In the genomic region with DNA sequence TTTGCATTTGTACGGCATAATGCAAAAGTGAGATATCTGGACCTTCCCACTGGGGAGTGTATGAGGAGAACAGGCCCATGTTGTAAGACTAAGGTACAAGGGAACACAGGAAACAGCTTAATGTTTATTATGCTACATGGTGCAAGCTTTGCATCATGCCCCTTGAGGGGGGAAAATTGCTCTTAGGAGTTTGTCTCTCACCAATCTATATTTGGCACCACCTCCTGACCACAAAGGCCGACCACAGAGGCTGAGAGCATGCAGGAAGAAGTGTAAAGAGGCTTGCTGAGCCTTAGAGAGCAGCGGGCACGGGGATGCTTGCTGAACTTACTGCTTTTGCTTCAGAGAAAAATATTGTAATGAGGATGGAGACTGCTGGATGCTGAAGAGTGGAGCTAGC, we compare ENCODE assay signal across 16 mouse cellular contexts. TPM values are rescaled to one million over a fixed set of nuclear protein-coding genes. Genes with fewer than 3 reads are reported as not detected.
DNase-seq lines count a peak whose midpoint lies in the region; ATAC-seq and TF ChIP-seq lines count a peak whose summit lies in the region.
"Had no signal": no experiment of that assay in that cellular context is flagged by ENCODE, and none has a peak within 500 bp of the region (broad histone marks: within the 10 kb centered on the region; RNA-seq: fewer than 3 reads in every experiment).

No protein-coding gene starts in this region.

- peaks cover 15% of the 10 kb centered on the region for H3K36me3 ChIP-seq in heart, embryonic 13.5 days
- H3K36me3 ChIP-seq in MEL (ENCODE audit: control insufficient read depth in 1 of 2, insufficient read depth in 2 of 2, low read length in 2 of 2) = peaks cover 0 to 3% of the 10 kb centered on the region in 2 experiments; a peak in 1 of 4 replicates
- no peaks in the 10 kb centered on the region for H3K36me3 ChIP-seq in midbrain, embryonic 11.5 days (ENCODE audit: control insufficient read depth, insufficient read depth, low read length)

- peaks cover 45% of the 10 kb centered on the region for H3K4me1 ChIP-seq in heart, embryonic 13.5 days
- peaks cover 3 to 14% of the 10 kb centered on the region in 2 experiments; a peak in 3 of 4 replicates for H3K4me1 ChIP-seq in MEL (ENCODE audit: control insufficient read depth in 1 of 2, insufficient read depth in 2 of 2, low read length in 2 of 2)
- H3K4me1 ChIP-seq in midbrain, embryonic 11.5 days (ENCODE audit: control insufficient read depth, insufficient read depth, low read length) = peaks cover 3% of the 10 kb centered on the region

- H3K27ac ChIP-seq in heart, embryonic 13.5 days (replicated peaks) = peak overlapping the region; percentile 39; the same call in 1 of the 2 replicates
- H3K27ac ChIP-seq in MEL (ENCODE audit: control insufficient read depth, low read depth, low read length) = no peak overlapping the region
- H3K27ac ChIP-seq in midbrain, embryonic 11.5 days (ENCODE audit: low read depth, low read length) = no peak overlapping the region
- H3K27ac ChIP-seq: gastrocnemius, adult 2 months; hindbrain, embryonic 10.5 days; kidney, postnatal 0 days; limb, embryonic 15.5 days; neural tube, embryonic 13.5 days had no signal

- H3K9ac ChIP-seq in heart, embryonic 13.5 days = peak overlapping the region; percentile 37; the same call in 1 of the 2 replicates
- no peak overlapping the region for H3K9ac ChIP-seq in MEL (ENCODE audit: control insufficient read depth, low read depth, low read length, poor library complexity, severe bottlenecking)
- H3K9ac ChIP-seq in midbrain, embryonic 11.5 days (ENCODE audit: low read length) = no peak overlapping the region
- H3K9ac ChIP-seq: limb, embryonic 15.5 days; neural tube, embryonic 13.5 days had no signal

- H3K9me3 ChIP-seq in heart, embryonic 13.5 days = no peaks in the 10 kb centered on the region
- H3K9me3 ChIP-seq in MEL (replicated peaks; ENCODE audit: insufficient read depth, low read length) = no peaks in the 10 kb centered on the region
- no peaks in the 10 kb centered on the region for H3K9me3 ChIP-seq in midbrain, embryonic 11.5 days (ENCODE audit: control insufficient read depth, low read length)
- H3K9me3 ChIP-seq: hindbrain, embryonic 10.5 days; limb, embryonic 15.5 days; neural tube, embryonic 13.5 days had no signal

- no peak for DNase-seq in heart, adult 9 months (ENCODE audit: low spot score in 2 of 2)
- peak; percentile 60 for DNase-seq in MEL (ENCODE audit: low read depth, low spot score)
- DNase-seq in thymus, postnatal 25 days = peak; percentile 78
- DNase-seq in midbrain, embryonic 11.5 days (ENCODE audit: low spot score, missing footprints) = no peak
- DNase-seq in ovary, postnatal 14 days (ENCODE audit: low spot score) = no peak
- DNase-seq: adrenal gland, postnatal 10 days; cerebellum, postnatal 10 days; gastrocnemius, adult 2 months; right cerebral cortex, postnatal 25 days had no signal

- peak in 1 of 3 experiments; percentile 3; a peak in 1 of 6 replicates for TF ChIP-seq CTCF in MEL (IDR thresholded peaks at IDR 0.05 in 2 of 3, conservative IDR thresholded peaks at IDR 0.05 in 1 of 3; ENCODE audit: control insufficient read depth in 1 of 3, insufficient read depth in 1 of 3, low read depth in 2 of 3, low read length in 3 of 3, poor library complexity in 1 of 3, severe bottlenecking in 1 of 3)

- no peak for ATAC-seq in heart, embryonic 13.5 days (ENCODE audit: extremely low read depth, insufficient number of reproducible peaks, low FRiP score, low TSS enrichment)
- peak; percentile 74 for ATAC-seq in megakaryocyte progenitor cell, adult 5-6 weeks (replicated peaks; ENCODE audit: poor library complexity)
- ATAC-seq in cerebellum, adult (ENCODE audit: insufficient number of reproducible peaks, low FRiP score, low TSS enrichment) = no peak
- ATAC-seq in midbrain, embryonic 11.5 days (ENCODE audit: low FRiP score) = no peak

- no peak for TF ChIP-seq POLR2A in MEL (IDR thresholded peaks at IDR 0.05; ENCODE audit: control insufficient read depth in 1 of 2, insufficient read depth in 1 of 2, low read depth in 1 of 2, low read length in 2 of 2, poor library complexity in 1 of 2)

- TF ChIP-seq RAD21 in MEL (IDR thresholded peaks at IDR 0.05; ENCODE audit: low read depth, low read length) = no peak

- WGBS in heart, embryonic 13.5 days = 38% methylated on average over 4 of the region's 4 CpGs
- WGBS in midbrain, embryonic 11.5 days = 82% methylated on average over 4 of the region's 4 CpGs

- no peaks in the 10 kb centered on the region for H3K79me2 ChIP-seq in MEL (ENCODE audit: control insufficient read depth, insufficient read depth, low read length, poor library complexity)

- H3K4me3 ChIP-seq in heart, embryonic 13.5 days = no peak overlapping the region
- no peak overlapping the region for H3K4me3 ChIP-seq in MEL (ENCODE audit: control insufficient read depth in 1 of 2, insufficient read depth in 1 of 2, low read depth in 2 of 2, low read length in 2 of 2)
- H3K4me3 ChIP-seq in midbrain, embryonic 11.5 days (ENCODE audit: low read depth, low read length) = no peak overlapping the region
- H3K4me3 ChIP-seq: gastrocnemius, adult 2 months; hindbrain, embryonic 10.5 days; limb, embryonic 15.5 days; neural tube, embryonic 13.5 days had no signal

- TF ChIP-seq EP300 in MEL (IDR thresholded peaks at IDR 0.05; ENCODE audit: low read depth in 1 of 2, low read length in 2 of 2) = no peak

- no peaks in the 10 kb centered on the region for H3K27me3 ChIP-seq in heart, embryonic 13.5 days (replicated peaks)
- peaks cover 5 to 11% of the 10 kb centered on the region in 2 experiments for H3K27me3 ChIP-seq in MEL (ENCODE audit: control insufficient read depth in 1 of 2, insufficient read depth in 2 of 2, low read length in 2 of 2)
- H3K27me3 ChIP-seq in midbrain, embryonic 11.5 days (ENCODE audit: control insufficient read depth, insufficient read depth, low read length) = peaks cover 17% of the 10 kb centered on the region

- H3K4me2 ChIP-seq in heart, embryonic 13.5 days = no peak overlapping the region
- no peak overlapping the region for H3K4me2 ChIP-seq in midbrain, embryonic 11.5 days
- H3K4me2 ChIP-seq: limb, embryonic 15.5 days; neural tube, embryonic 13.5 days had no signal

TF ChIP-seq in MEL, 35 proteins besides CTCF, POLR2A, EP300 and RAD21:
- TF ChIP-seq MYB (IDR thresholded peaks at IDR 0.05; ENCODE audit: low read depth, low read length) (no peak), MAX (IDR thresholded peaks at IDR 0.05; ENCODE audit: low read length) (no peak), ZNF384 (IDR thresholded peaks at IDR 0.05; ENCODE audit: low read depth, low read length) (no peak), MEF2A (IDR thresholded peaks at IDR 0.05; ENCODE audit: extremely low read depth, insufficient replicate concordance, low read depth, low read length, poor library complexity, severe bottlenecking) (peak; percentile 64; the same call in 1 of the 2 replicates), POLR2AphosphoS5 (IDR thresholded peaks at IDR 0.05; ENCODE audit: borderline replicate concordance, low read depth, low read length) (no peak), POLR2AphosphoS2 (IDR thresholded peaks at IDR 0.05; ENCODE audit: low read length) (no peak), ELF1 (IDR thresholded peaks at IDR 0.05; ENCODE audit: low read depth, low read length) (0 out of 2 replicates have a peak, but pooled peaks have one; percentile 9)

RNA-seq across cellular contexts. Expression of a gene that starts 8.0 kb away (rescaled TPM):
- polyA plus RNA-seq in heart, embryonic 13.5 days (2015; fragmentation: Nextera tagmentation; extraction: Ambion mirVana) = 5.5 and 6.8 TPM in 2 replicates
- total RNA-seq in MEL (2012; rRNA removed) = 6.6 and 11.6 TPM in 2 replicates
- 10 to 100 TPM in 1 of 2 experiments, not detected in 1; 10.7 TPM for polyA plus RNA-seq in MEL (2012; ENCODE audit: insufficient read depth in 1 of 2, insufficient read length in 2 of 2, low read depth in 1 of 2, low replicate concordance in 2 of 2, missing spikeins in 1 of 2)
- 62.9 and 69.5 TPM in 2 replicates for total RNA-seq in megakaryocyte progenitor cell, adult 5-6 weeks (2015)
- total RNA-seq in megakaryocyte progenitor cell, adult 5-6 weeks (2017) = 36.4 and 45.5 TPM in 2 replicates
- polyA plus RNA-seq in midbrain, embryonic 11.5 days (2014; fragmentation: Nextera tagmentation; extraction: Ambion mirVana) = 1.4 and 1.7 TPM in 2 replicates

RNA-seq across cellular contexts. Expression of a gene that starts 29.5 kb away (rescaled TPM):
- 9.3 and 10.4 TPM in 2 replicates for polyA plus RNA-seq in heart, embryonic 13.5 days (2015; fragmentation: Nextera tagmentation; extraction: Ambion mirVana)
- total RNA-seq in MEL (2012; rRNA removed) = not detected in 2 replicates
- under 1 TPM in 1 of 2 experiments, not detected in 1; 0.04 TPM for polyA plus RNA-seq in MEL (2012; ENCODE audit: insufficient read depth in 1 of 2, insufficient read length in 2 of 2, low read depth in 1 of 2, low replicate concordance in 2 of 2, missing spikeins in 1 of 2)
- total RNA-seq in megakaryocyte progenitor cell, adult 5-6 weeks (2015) = 0.17 and 0.72 TPM in 2 replicates
- 0.34 TPM in 1 of 2 replicates, not detected in the other for total RNA-seq in megakaryocyte progenitor cell, adult 5-6 weeks (2017)
- 4.1 and 5.1 TPM in 2 replicates for polyA plus RNA-seq in midbrain, embryonic 11.5 days (2014; fragmentation: Nextera tagmentation; extraction: Ambion mirVana)

RNA-seq across cellular contexts. Expression of a gene that starts 29.6 kb away (rescaled TPM):
- 5.7 and 6.9 TPM in 2 replicates for polyA plus RNA-seq in heart, embryonic 13.5 days (2015; fragmentation: Nextera tagmentation; extraction: Ambion mirVana)
- 0.12 TPM in 1 of 2 replicates, not detected in the other for total RNA-seq in MEL (2012; rRNA removed)
- under 1 TPM in 1 of 2 experiments, not detected in 1; 0.25 TPM for polyA plus RNA-seq in MEL (2012; ENCODE audit: insufficient read depth in 1 of 2, insufficient read length in 2 of 2, low read depth in 1 of 2, low replicate concordance in 2 of 2, missing spikeins in 1 of 2)
- 2.9 and 5.4 TPM in 2 replicates for total RNA-seq in megakaryocyte progenitor cell, adult 5-6 weeks (2015)
- 3.9 and 4.6 TPM in 2 replicates for total RNA-seq in megakaryocyte progenitor cell, adult 5-6 weeks (2017)
- polyA plus RNA-seq in midbrain, embryonic 11.5 days (2014; fragmentation: Nextera tagmentation; extraction: Ambion mirVana) = 4.2 and 5.2 TPM in 2 replicates

Comparison
In these comparisons a context has a peak if more than half of its experiments do, and no peak if none do; other contexts are left out.
1. DNase-seq: peak in MEL (single experiment) and thymus, postnatal 25 days (single experiment); none in heart, adult 9 months (0 of 2), midbrain, embryonic 11.5 days (single experiment) and ovary, postnatal 14 days (single experiment).